Comparison of ENCODE assay signal across 11 mouse cellular contexts in genomic region chr7:82772481-82772880, GRCm38 (mm10).
DNase-seq lines count a peak whose midpoint lies in the region; ATAC-seq and TF ChIP-seq lines count a peak whose summit lies in the region.
"Had no signal": no experiment of that assay in that cellular context is flagged by ENCODE, and none has a peak within 500 bp of the region (broad histone marks: within the 10 kb centered on the region; RNA-seq: fewer than 3 reads in every experiment).

No protein-coding gene starts in this region.

- H3K4me1 ChIP-seq in heart, embryonic 14.5 days (ENCODE audit: control insufficient read depth in 2 of 2, insufficient read depth in 2 of 2, low read length in 2 of 2), result peaks cover 4 to 11% of the 10 kb centered on the region in 2 experiments
- H3K4me1 ChIP-seq in embryonic facial prominence, embryonic 15.5 days, result peaks cover 19% of the 10 kb centered on the region
- peaks cover 26% of the 10 kb centered on the region for H3K4me1 ChIP-seq in limb, embryonic 14.5 days (ENCODE audit: control insufficient read depth, insufficient read depth, low read length)

- DNase-seq in heart, postnatal 25 days (ENCODE audit: low spot score), result no peak
- peak; percentile 55 for DNase-seq in left cerebral cortex, postnatal 4 days
- no peak for DNase-seq in left cerebral cortex, adult 9 months (ENCODE audit: low spot score in 2 of 2)
- DNase-seq in limb, embryonic 14.5 days (ENCODE audit: low spot score), result peak; percentile 32
- DNase-seq in thymus, postnatal 14 days, result no peak
- DNase-seq: gastrocnemius, postnatal 14 days; layer of hippocampus, adult 9-11 months had no signal

- 0 out of 4 replicates have a peak overlapping the region, but pooled peaks of 1 of the 2 experiments have one; percentile 20 for H3K27ac ChIP-seq in heart, embryonic 14.5 days (replicated peaks in 1 of 2; ENCODE audit: control insufficient read depth in 1 of 2, insufficient read depth in 1 of 2, low read depth in 2 of 2, low read length in 2 of 2)
- H3K27ac ChIP-seq in embryonic facial prominence, embryonic 15.5 days (replicated peaks), result 0 out of 2 replicates have a peak overlapping the region, but pooled peaks have one; percentile 48
- peak overlapping the region; percentile 71; the same call in 1 of the 2 replicates for H3K27ac ChIP-seq in limb, embryonic 14.5 days (replicated peaks; ENCODE audit: low read depth, low read length)
- H3K27ac ChIP-seq: liver, embryonic 14.5 days had no signal

- intact Hi-C loops in heart, postnatal 25 days (cut with DNase I), result no loop called here
- intact Hi-C loops in left cerebral cortex, postnatal 4 days (cut with DNase I), result no loop called here

- H3K9ac ChIP-seq in heart, embryonic 14.5 days (ENCODE audit: low read length), result no peak overlapping the region
- H3K9ac ChIP-seq in embryonic facial prominence, embryonic 15.5 days, result no peak overlapping the region
- H3K9ac ChIP-seq in limb, embryonic 14.5 days (ENCODE audit: low read depth, low read length, severe bottlenecking), result no peak overlapping the region
- H3K9ac ChIP-seq: liver, embryonic 14.5 days had no signal

- H3K4me3 ChIP-seq in heart, embryonic 14.5 days (ENCODE audit: control insufficient read depth in 1 of 2, insufficient read depth in 1 of 2, low read depth in 1 of 2, low read length in 2 of 2), result no peak overlapping the region
- H3K4me3 ChIP-seq in embryonic facial prominence, embryonic 15.5 days (replicated peaks), result no peak overlapping the region
- no peak overlapping the region for H3K4me3 ChIP-seq in limb, embryonic 14.5 days (replicated peaks; ENCODE audit: low read length)

- 49% methylated on average over 14 of the region's 14 CpGs for WGBS in heart, embryonic 14.5 days
- 48% methylated on average over 14 of the region's 14 CpGs for WGBS in embryonic facial prominence, embryonic 15.5 days
- 40% methylated on average over 14 of the region's 14 CpGs for WGBS in limb, embryonic 14.5 days

- H3K4me2 ChIP-seq in heart, embryonic 14.5 days (ENCODE audit: low read length), result peak overlapping the region; percentile 9; the same call in 1 of the 2 replicates
- no peak overlapping the region for H3K4me2 ChIP-seq in embryonic facial prominence, embryonic 15.5 days (replicated peaks)
- no peak overlapping the region for H3K4me2 ChIP-seq in limb, embryonic 14.5 days (replicated peaks; ENCODE audit: low read depth, low read length, severe bottlenecking)

- H3K9me3 ChIP-seq in heart, embryonic 14.5 days (ENCODE audit: control insufficient read depth, low read length), result no peaks in the 10 kb centered on the region
- no peaks in the 10 kb centered on the region for H3K9me3 ChIP-seq in embryonic facial prominence, embryonic 15.5 days (replicated peaks)
- no peaks in the 10 kb centered on the region for H3K9me3 ChIP-seq in limb, embryonic 14.5 days (ENCODE audit: control insufficient read depth, low read length)

- peaks cover 10% of the 10 kb centered on the region; the same call in 1 of the 2 replicates for H3K36me3 ChIP-seq in heart, embryonic 14.5 days (ENCODE audit: control insufficient read depth, insufficient read depth, low read length)
- no peaks in the 10 kb centered on the region; the same call in 1 of the 2 replicates for H3K36me3 ChIP-seq in embryonic facial prominence, embryonic 15.5 days
- no peaks in the 10 kb centered on the region for H3K36me3 ChIP-seq in limb, embryonic 14.5 days (ENCODE audit: control insufficient read depth, insufficient read depth, low read length)

- TF ChIP-seq POLR2A in limb, embryonic 14.5 days (IDR thresholded peaks at IDR 0.05; ENCODE audit: borderline replicate concordance, extremely low read depth, insufficient read depth, insufficient read length), result no peak

- ATAC-seq in heart, embryonic 14.5 days (ENCODE audit: insufficient number of reproducible peaks, insufficient read depth, low FRiP score, low read depth), result peak; percentile 58
- ATAC-seq in embryonic facial prominence, embryonic 15.5 days (ENCODE audit: insufficient number of reproducible peaks, low FRiP score, low TSS enrichment, low read depth), result no peak
- peak; percentile 64; the same call in 1 of the 2 replicates for ATAC-seq in limb, embryonic 14.5 days (ENCODE audit: low FRiP score, low read depth)
- ATAC-seq in monocyte, adult 5-6 weeks (replicated peaks; ENCODE audit: insufficient number of reproducible peaks, low FRiP score, low TSS enrichment, poor library complexity, severe bottlenecking), result no peak

- no peaks in the 10 kb centered on the region for H3K27me3 ChIP-seq in heart, embryonic 14.5 days (ENCODE audit: control insufficient read depth, insufficient read depth, low read length)
- no peaks in the 10 kb centered on the region for H3K27me3 ChIP-seq in embryonic facial prominence, embryonic 15.5 days
- no peaks in the 10 kb centered on the region for H3K27me3 ChIP-seq in limb, embryonic 14.5 days (ENCODE audit: control insufficient read depth, insufficient read depth, low read length)

Comparison
In these comparisons a context has a peak if more than half of its experiments do, and no peak if none do; other contexts are left out.
1. DNase-seq: peak in left cerebral cortex, postnatal 4 days (single experiment) and limb, embryonic 14.5 days (single experiment); none in heart, postnatal 25 days (single experiment), left cerebral cortex, adult 9 months (0 of 2) and thymus, postnatal 14 days (single experiment).
2. ATAC-seq: peak in heart, embryonic 14.5 days (single experiment) and limb, embryonic 14.5 days (single experiment); none in embryonic facial prominence, embryonic 15.5 days (single experiment) and monocyte, adult 5-6 weeks (single experiment).